Mouse (Mus musculus) kidney, adult 18-20 months (tissue): ENCODE data around the gene Mcidas.

Source experiments
- DNase-seq: peaks from one replicate; pipeline ENCODE4 v3.0.0; 2021

Mcidas gene

DNA sequence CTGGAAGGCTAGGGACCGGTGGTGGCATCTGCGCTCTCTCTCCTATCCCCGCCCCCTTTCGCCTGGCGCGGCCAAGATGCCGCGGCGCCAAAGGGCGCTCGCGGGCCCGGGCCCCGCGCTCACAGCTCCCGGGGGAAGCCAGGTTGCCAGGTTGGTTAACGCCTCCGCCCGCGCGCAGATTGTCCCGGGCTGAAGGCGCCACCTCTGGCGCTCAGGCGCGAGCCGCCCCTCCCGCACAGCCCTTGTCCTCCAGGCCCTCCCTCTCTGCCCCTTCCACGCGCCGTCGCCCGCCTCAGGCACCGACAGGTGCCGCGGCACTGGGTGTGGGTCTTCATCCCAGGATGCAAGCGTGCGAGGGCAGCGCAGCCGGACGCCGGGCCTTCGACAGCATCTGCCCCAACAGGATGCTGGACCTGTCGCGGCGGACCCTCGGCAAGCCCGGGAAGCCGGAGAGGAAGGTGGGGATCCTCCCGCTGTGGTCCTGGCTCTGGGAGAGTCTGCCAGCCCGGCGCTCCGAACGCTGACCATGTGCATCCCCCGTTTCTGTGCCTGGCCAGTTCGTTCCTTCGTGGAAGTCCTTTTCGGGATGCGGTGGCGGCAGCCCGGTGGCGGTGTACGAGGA lies at the start of gene Mcidas:
Mcidas (plus strand) TSS at position 315 of the 622 bp plus-strand sequence.
- peak; percentile 36 for DNase-seq

DNA sequence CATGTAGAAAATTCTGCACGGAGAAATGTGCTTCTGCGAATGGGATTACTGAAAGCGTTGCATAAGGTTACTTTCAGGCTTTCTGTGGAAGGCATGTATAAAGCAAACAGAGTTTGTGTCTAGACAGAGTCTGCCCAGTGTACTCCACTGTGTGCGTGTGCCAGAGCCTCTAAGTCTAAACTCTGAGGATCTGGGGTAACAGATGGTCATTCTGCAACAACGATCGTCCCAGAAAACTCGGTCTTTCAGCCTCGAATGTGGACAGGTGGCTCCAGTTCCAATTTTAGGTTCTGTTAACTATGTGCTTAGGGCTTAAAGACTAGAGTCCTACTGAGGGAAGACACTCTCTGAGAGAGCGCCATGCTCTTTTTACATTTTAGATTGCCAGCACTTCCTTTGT lies 48.3 kb upstream of the Mcidas start:
- DNase-seq, result no peak

DNA sequence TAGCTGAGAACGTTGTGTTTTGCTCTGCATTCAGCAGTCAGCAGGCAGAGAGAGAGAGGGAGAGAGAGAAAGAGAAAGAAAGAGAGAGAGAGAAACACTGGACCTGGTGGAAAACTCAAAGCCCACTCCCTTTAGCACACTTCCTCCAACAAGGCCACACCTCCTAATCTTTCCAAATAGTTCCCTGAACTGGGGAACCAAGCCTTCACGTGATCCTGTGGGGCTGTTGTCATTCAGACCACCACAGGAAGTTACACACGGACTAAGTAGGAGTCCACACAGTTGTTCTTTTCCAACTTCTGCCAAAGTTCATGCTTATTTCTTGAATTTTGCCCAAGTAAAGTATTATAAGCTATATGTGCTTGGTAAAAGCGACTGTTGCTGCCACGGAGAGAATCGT lies 47.7 kb upstream of the Mcidas start:
- no peak for DNase-seq

DNA sequence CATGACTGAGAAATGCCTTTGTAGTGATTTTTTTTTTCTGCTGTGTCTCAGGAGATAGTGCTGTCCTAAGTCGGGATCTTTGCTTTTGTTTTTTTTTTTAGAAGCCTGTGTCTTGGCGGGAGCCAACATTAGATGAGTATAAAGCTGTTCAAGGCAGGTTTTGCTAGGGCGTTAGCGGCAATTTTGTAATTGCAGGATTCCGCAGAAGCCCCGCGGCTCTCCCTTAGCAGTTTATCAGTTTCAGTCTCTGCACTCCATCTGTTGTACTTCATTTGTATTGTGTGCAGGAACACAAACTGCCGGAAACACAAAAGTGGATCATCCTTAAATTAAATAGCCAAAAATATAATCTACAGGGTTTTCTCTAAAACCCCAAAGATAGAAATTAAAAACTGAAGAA lies 39.6 kb upstream of the Mcidas start:
- DNase-seq, result no peak

DNA sequence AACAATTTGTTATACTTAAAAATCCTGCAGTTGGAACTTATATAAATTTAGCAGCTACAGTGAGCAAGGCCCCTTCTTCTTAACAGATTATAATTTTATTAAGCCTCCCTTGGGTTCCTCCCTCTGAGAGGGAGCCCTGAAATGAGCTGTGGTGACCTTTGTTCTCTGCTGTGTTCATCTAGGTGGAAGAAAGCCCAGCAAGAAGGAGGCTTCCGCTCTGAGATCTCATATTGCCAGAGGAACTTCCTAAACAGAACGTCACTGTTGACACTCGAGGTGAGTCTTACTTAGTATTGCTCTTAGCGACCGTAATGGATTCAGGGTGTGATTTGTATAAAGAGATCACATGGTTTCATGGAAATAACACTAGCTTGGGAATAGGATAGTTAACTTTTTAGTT lies 30.6 kb upstream of the Mcidas start:
- no peak for DNase-seq

DNA sequence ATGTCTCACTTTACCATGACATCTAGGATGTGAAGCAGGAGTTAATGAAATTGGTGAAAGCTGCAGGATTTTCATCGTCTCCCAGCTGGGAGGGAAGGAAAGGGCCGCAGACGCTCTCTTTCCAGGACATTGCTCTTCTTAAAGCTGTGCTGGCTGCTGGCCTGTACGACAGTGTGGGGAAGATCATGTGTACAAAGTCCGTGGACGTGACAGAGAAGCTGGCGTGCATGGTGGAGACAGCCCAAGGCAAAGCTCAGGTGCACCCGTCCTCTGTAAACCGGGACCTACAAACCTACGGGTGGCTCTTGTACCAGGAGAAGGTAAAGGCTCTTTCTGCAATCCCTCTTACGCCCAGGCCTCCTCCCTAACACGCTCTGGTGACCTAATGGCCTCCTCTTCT lies 29.2 kb upstream of the Mcidas start:
- DNase-seq, result peak; percentile 36

DNA sequence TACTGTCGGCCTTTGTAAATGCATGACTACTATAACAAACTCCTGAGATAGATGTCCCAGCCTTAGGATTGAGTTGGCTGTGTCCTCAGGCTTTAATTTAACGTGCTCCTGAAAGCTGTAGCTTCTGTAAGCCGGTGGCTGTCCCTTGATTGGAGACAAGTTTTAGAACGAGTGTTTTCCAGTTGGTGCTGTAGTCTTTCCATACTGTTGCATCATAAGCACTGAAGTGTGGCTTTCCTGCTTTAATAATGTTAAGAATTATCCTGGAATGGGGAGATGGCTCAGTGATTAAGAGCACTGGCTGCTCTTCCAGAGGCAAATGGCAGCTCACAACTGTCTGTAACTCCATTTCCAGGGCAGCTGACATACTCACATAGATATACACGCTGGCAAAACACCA lies 26.4 kb upstream of the Mcidas start:
- no peak for DNase-seq

DNA sequence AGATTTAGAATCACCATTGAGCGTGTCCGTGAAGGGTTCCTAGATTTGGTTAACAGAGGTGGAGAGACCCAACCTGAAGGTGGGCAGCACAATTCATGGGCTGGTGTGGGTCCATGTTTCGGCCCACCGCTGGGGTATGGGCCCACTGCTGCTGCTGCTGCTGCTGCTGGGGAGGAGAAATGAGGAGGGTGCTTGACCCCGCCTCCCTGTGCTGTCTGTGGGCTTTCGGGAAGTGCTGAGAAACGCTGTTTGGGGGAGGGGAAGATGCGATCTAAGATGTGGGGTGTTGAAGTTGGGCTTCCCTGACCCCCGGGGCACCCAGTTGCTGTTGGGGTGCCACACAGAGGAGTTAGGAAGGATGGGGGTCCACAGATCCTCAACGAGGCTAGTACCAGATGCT lies 16.9 kb upstream of the Mcidas start:
- no peak for DNase-seq

DNA sequence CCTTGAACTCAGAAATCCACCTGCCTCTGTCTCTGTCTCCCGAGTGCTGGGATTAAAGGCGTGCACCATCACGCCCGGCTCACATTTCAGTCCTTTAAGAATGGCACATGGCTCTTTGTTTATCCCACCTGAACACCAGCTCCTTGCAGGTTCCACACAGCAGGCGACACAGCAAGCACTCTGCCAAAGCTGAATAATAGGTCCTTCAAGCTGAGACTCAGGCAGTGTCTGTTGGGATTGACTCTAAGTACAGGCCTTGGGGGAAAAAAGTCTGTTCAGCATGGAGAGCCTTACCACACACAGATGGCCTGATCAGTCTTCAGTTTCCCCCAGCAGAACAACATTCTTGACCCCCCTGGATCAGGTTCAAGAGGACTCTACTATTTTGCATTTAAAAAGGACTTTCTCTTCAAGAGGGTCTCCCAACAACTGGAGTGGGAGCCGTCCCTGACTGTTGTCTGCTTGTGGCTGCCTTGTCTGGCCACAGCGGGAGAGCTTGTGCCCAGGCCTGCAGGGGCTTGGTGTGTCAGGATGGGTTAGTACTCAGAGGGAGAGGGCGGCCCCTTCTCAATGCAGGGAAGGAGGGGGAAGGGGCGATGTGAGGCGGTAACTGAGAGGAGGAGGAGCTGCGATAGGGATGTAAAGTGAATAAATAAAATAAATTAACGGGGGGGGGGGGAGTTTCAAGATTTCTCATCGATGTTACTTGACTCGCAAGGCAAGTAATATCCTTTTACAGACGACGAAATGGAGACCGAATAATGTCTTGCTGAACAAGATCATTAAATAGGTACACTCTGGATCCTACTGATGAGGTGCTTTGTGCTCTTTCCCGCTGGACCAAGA lies 7.8 kb upstream of the Mcidas start:
- no peak for DNase-seq

DNA sequence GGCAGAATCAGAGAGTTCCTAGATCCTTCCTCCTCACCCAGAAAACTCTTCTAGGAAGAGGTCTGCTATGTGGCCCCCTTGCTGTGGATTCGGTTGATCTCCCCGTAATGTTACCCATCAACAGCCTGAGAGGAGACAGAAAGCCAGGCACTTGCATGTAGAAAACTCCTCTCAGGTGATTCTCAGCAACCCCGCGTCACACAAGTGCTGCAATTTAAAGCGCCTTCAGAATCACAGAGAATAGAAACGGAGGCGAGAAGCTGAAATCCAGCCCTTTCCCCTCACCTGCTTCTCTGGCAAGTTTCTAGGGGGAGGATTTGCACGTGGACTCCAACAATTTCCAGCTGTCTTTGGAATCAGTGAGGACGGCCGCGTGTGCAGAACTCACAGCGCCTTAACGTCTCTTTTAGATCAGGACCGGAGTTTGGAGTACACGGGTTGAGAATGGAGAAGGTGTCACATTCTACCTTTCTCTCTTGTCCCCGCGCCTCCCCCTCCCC lies 7.1 kb upstream of the Mcidas start:
- no peak for DNase-seq

DNA sequence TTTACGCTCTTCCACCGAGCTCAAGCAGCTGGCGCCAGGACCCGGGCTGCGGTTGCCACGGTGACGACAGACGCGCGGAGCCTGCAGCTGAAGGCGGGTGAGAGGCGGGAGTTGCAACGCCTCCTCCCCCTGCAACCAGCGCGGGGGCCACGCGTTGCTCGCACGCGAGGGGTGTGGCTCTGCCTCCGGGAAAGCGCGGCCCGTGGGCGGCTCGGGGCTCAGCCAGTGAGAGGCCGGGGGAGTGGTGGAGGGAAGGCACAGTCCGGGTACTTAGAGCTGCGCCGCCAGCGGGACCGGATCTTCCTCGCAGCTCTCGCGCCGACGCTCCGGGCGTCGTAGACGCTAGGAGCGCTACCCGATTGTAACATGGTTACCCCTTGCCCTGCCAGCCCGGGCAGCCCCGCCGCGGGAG lies 6.1 kb upstream of the Mcidas start, which contains the start of gene Ccno:
Ccno (plus strand) TSS at position 271 of the 412 bp plus-strand sequence.
- peak; percentile 94 for DNase-seq

DNA sequence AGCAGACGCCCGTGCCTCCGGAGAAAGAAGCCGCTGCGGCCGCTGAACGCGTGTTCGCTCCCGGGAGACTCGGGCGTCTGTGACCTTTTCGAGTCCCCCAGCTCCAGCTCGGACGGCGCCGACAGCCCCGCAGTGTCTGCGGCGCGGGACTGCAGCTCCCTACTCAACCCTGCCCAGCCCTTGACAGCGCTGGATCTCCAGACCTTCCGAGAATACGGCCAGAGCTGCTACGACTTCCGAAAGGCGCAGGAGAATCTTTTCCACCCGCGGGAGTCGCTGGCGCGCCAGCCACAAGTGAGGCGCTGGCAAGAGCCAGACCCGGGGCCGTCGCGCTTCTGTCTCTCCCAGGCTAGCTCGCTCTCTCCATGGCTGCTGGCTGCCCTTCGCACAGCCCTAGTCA lies 5.7 kb upstream of the Mcidas start:
- DNase-seq, result no peak

DNA sequence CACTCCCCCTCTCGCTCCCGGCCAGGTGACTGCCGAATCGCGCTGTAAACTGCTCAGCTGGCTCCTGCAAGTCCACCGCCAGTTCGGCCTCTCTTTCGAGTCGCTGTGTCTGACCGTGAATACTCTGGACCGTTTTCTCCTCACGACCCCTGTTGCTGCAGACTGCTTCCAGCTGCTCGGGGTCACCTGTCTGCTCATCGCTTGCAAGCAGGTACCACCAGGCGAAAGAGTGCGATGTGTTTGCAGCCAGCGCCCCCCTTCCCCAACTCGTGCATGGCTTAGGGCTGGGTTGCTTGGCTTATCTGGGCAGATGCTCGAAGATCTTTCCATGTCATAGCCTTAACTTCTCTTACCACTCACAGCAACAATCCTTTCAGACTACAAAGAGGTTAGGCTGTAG lies 4.8 kb upstream of the Mcidas start:
- DNase-seq, result peak; percentile 21

DNA sequence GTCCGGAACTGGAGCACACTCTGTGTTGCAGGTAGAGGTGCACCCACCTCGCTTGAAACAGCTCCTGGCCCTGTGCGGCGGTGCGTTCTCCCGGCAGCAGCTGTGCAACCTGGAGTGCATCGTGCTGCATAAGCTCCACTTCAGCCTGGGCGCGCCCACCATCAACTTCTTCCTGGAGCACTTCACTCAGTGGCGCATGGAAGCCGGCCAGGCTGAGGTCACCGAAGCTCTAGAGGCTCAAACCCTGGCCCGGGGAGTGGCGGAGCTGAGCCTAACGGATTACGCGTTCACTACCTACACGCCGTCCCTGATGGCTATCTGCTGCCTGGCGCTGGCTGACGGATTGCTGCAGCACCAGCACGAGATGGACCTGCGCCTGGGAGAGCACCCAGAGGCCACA lies 4.1 kb upstream of the Mcidas start:
- DNase-seq, result no peak

DNA sequence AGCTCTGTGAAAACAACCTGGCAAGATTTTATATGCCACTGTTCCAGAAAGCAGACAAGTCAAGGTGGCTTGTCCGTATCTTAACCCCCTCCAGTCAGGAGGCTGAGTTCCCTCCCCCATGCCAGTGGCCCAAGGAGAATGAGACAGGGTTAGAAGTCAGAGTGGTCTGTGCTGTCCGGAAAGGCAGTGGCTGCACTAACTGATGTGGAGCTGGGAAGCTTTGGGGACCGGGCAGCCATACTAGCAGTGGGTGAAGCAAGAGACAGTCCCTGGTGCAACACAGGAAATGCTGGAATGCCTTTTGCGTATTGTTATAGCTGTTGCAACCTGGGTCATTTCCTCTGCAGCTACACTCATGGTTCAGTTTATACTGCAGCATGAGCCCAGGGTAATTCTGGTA lies 3.3 kb upstream of the Mcidas start:
- no peak for DNase-seq

DNA sequence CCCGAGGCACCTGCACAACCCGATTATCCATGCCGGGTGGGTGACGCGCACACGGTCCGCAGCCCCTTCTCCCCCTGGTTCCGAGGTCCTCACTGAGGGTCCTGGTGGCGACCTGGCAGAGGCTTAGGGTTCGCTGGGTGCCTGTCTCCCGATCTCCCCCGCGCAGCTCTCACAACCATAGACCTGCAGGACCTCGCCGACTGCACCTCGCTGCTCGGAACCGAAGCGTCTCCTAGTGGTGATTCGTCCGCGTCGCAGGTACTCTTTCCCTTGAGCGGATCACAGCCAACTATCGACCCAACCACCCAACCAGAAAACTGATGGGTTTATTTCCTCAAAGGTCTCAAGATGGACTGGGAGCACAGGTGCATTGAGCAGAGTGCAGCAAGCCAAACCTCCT lies 546 bp downstream of the Mcidas start:
- peak; percentile 74 for DNase-seq

DNA sequence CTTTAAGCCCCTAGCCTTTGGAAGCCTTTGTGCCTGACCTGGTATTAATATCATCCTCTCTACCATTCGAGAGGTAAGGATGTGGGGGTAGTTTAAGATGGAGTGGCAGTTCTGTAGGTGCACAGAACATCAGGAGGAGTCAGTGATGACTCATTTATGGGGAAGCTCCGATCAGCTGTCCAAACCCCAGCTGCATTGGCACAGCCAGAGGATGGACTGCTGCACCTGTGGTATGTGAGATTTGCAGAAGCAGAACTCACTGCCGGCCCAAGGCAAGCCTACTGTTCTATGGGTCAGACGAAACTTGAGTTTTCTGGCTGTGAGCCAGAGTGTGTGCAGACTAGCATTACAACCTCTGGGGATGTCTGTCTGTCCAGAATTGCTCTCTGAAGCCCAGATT lies 2.8 kb downstream of the Mcidas start:
- DNase-seq, result no peak

DNA sequence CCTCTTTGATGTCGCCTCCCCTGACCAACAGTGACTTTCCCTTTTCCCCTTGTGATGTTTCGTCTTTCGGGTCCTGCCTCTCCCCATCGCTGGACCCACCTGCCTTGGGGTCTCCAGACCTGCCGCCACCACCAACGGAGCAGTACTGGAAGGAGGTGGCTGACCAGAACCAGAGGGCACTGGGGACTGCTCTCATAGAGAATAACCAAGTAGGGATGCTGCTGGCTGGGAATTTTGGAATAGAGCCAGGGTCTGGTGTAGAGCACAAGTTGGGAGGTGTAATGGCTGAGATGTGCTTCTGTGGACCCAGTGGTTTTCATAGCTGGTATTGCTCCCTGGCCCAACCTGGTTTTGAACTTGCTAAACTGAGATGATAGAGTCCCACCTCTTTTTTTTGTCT lies 3.7 kb downstream of the Mcidas start:
- DNase-seq, result no peak

DNA sequence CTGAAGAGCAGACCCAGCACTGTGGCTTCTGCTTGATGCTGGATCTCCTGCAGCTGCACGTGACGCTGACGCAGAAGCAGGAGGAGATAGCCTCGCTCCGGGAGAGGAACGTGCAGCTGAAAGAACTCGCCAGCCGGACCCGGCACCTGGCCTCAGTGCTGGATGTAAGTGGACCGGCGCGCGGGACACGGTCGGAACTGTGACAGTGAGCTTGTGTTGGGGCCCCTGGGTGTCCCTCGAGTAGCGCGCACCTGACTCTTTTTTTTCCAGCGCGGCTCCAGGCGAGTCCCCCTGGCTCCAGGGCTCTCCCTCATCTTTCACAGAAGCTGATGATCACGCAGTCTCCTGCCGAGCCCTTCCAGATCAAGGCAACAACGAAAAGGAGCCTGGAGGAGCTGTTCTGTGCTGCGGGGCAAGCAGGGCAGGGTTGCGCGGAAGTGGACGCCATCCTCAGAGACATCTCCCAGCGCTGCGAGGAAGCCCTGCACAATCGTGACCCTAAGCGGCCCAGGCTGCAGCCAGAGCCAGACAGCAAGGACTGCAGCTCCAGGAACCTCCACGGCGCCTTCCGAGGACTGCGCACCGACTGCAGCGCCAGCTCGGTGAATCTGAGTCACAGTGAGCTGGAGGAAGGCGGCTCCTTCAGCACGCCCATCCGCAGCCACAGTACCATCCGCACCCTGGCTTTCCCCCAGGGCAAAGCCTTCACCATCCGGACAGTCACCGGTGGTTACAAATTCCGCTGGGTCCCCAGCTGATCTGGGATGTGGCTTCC lies 5.0 kb downstream of the Mcidas start:
- DNase-seq, result peak; percentile 12

DNA sequence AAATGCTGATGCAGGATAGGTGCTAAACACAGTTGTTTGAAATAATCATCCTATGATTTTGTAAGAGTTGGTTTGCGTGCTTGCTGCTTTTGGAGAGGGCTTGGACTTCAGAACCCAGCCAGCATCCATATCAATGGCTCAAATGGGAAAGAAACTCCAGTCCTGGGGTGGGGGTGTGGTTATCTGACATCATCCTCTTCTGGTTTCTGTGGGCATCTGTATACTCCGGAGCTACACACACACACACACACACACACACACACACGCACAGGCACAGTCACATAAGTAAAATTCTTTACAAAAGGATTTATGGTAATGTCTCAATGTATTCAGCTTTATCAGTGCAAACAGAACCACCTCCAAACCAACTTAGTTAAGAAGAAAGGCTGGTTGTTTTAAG lies 6.4 kb downstream of the Mcidas start:
- no peak for DNase-seq

DNA sequence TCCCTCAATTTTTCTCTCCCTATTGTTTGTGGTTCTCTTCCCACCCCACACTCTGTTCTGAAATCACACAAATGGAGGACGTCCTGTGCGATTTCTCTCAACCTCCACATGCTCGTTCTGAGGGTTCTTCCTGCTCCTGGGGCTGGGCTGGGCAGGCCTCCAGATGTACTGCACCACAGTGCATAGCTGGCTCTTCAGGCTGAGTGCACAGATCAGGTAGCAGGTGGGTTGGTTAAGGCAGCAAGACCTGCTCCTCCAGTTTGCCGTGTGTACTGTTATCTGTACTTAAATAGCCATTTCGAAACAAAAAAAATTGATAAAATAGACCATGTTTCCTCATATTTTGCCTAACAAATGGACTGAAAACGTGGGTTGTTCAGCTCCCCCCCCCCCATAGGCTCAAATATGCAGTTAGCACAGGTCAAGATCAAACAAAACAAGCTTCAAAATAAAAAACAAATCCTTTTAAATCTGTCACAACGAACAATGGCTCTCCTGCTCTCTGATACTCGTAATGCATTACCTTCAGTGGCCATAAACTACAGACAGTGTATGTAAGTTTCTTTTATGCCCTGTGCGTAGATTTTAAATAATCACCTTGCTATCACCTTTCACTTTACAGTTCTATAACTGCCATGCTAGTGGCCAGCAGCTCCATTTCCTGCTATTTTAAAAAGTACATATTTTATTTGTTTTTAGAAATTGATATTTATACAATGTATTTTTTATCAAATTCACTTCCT lies 7.1 kb downstream of the Mcidas start:
- no peak for DNase-seq

DNA sequence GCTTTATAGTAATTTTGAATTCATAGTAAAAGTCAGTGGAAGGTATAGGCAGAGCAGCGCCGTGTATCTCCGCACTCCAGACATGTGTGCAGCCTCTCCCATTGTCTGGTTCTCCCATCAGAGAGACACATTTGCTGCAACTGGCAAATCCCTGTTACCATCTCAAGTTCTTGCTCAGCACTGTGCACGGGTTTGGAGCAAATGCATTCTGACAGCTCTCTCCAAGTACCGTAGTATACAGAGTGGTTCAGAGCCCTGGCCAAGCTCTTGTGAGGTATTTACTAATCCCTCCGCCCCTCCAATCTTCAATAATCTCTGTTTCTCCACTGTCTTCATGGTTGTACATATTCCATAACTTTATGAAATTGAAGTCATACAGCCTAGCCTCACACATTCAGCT lies 19.0 kb downstream of the Mcidas start:
- DNase-seq, result no peak
